9 mouse cellular contexts compared by ENCODE assay signal in genomic region chr2:181363946-181364345, GRCm38 (mm10). TPM values are rescaled to one million over a fixed set of nuclear protein-coding genes. Genes with fewer than 3 reads are reported as not detected.
DNase-seq lines count a peak whose midpoint lies in the region; ATAC-seq and TF ChIP-seq lines count a peak whose summit lies in the region.
"Had no signal": no experiment of that assay in that cellular context is flagged by ENCODE, and none has a peak within 500 bp of the region (broad histone marks: within the 10 kb centered on the region; RNA-seq: fewer than 3 reads in every experiment).

No protein-coding gene starts in this region.

- WGBS in embryonic facial prominence, embryonic 13.5 days = 79% methylated on average over 3 of the region's 3 CpGs
- WGBS in intestine, embryonic 16.5 days = 79% methylated on average over 3 of the region's 3 CpGs
- WGBS in thymus, adult 2 months = 87% methylated on average over 3 of the region's 3 CpGs

- DNase-seq in left cerebral cortex, adult 2 months (ENCODE audit: extremely low spot score in 1 of 2, low spot score in 2 of 2) = no peak
- no peak for DNase-seq in left cerebral cortex, postnatal 36 days (ENCODE audit: low spot score in 2 of 2)
- DNase-seq in right cerebral cortex, postnatal 14 days = no peak
- no peak for DNase-seq in thymus, adult 2 months
- no peak for DNase-seq in gastrocnemius, postnatal 14 days
- DNase-seq: right cerebral cortex, adult 18-20 months had no signal

- no peak for TF ChIP-seq POLR2A in myocyte (IDR thresholded peaks at IDR 0.05; ENCODE audit: insufficient read length, low read depth)
- TF ChIP-seq POLR2A in thymus, adult 2 months (IDR thresholded peaks at IDR 0.05; ENCODE audit: control insufficient read depth, extremely low read depth, insufficient read depth, low read length, poor library complexity) = no peak

- H3K27ac ChIP-seq in left cerebral cortex, adult 2 months = no peak overlapping the region
- no peak overlapping the region for H3K27ac ChIP-seq in embryonic facial prominence, embryonic 13.5 days
- no peak overlapping the region for H3K27ac ChIP-seq in intestine, embryonic 16.5 days (ENCODE audit: low read length)
- no peak overlapping the region for H3K27ac ChIP-seq in thymus, adult 2 months (ENCODE audit: control insufficient read depth, insufficient read depth, low read length)

- H3K9ac ChIP-seq in embryonic facial prominence, embryonic 13.5 days = peak overlapping the region; percentile 92
- peak overlapping the region; percentile 92; the same call in 1 of the 2 replicates for H3K9ac ChIP-seq in intestine, embryonic 16.5 days (ENCODE audit: low read depth, low read length)

- peaks cover 38% of the 10 kb centered on the region for H3K36me3 ChIP-seq in embryonic facial prominence, embryonic 13.5 days
- H3K36me3 ChIP-seq in intestine, embryonic 16.5 days (ENCODE audit: control insufficient read depth, insufficient read depth, low read length) = peaks cover 5% of the 10 kb centered on the region; the same call in 1 of the 2 replicates
- peaks cover 36% of the 10 kb centered on the region for H3K36me3 ChIP-seq in myocyte (ENCODE audit: control insufficient read depth, insufficient read depth)
- H3K36me3 ChIP-seq in thymus, adult 2 months (ENCODE audit: control insufficient read depth, insufficient read depth, low read length) = peaks cover 21% of the 10 kb centered on the region

- TF ChIP-seq CTCF in left cerebral cortex, adult 2 months (IDR thresholded peaks at IDR 0.05) = no peak
- no peak for TF ChIP-seq CTCF in thymus, adult 2 months (IDR thresholded peaks at IDR 0.05; ENCODE audit: borderline replicate concordance, control insufficient read depth, extremely low read depth, insufficient read depth, low read length, poor library complexity)

- no peak for ATAC-seq in embryonic facial prominence, embryonic 13.5 days (ENCODE audit: insufficient number of reproducible peaks, insufficient read depth, low FRiP score, low TSS enrichment, low read depth)
- ATAC-seq in intestine, embryonic 16.5 days = no peak

- peak overlapping the region; percentile 99 for H3K4me3 ChIP-seq in left cerebral cortex, adult 2 months
- H3K4me3 ChIP-seq in embryonic facial prominence, embryonic 13.5 days = peak overlapping the region; percentile 93
- H3K4me3 ChIP-seq in intestine, embryonic 16.5 days (ENCODE audit: low read length) = peak overlapping the region; percentile 92
- H3K4me3 ChIP-seq in myocyte = peak overlapping the region; percentile 98
- H3K4me3 ChIP-seq in thymus, adult 2 months (ENCODE audit: control insufficient read depth, insufficient read depth, low read length) = no peak overlapping the region

- peaks cover 54% of the 10 kb centered on the region for H3K79me2 ChIP-seq in myocyte (ENCODE audit: control insufficient read depth, insufficient read depth)

- H3K27me3 ChIP-seq in embryonic facial prominence, embryonic 13.5 days = no peaks in the 10 kb centered on the region
- no peaks in the 10 kb centered on the region for H3K27me3 ChIP-seq in intestine, embryonic 16.5 days (replicated peaks; ENCODE audit: control insufficient read depth, insufficient read depth, low read length)
- H3K27me3 ChIP-seq in myocyte (ENCODE audit: control insufficient read depth, insufficient read depth, insufficient read length) = no peaks in the 10 kb centered on the region
- no peaks in the 10 kb centered on the region for H3K27me3 ChIP-seq in thymus, adult 2 months (ENCODE audit: control insufficient read depth, insufficient read depth, low read length)

- H3K4me2 ChIP-seq in embryonic facial prominence, embryonic 13.5 days = peak overlapping the region; percentile 96
- H3K4me2 ChIP-seq in intestine, embryonic 16.5 days (ENCODE audit: low read depth, low read length) = peak overlapping the region; percentile 94
- peak overlapping the region; percentile 96 for H3K4me2 ChIP-seq in myocyte (ENCODE audit: low read depth)

- peaks cover 32% of the 10 kb centered on the region for H3K4me1 ChIP-seq in embryonic facial prominence, embryonic 13.5 days
- peaks cover 22% of the 10 kb centered on the region for H3K4me1 ChIP-seq in intestine, embryonic 16.5 days (ENCODE audit: control insufficient read depth, insufficient read depth, low read length)
- H3K4me1 ChIP-seq in thymus, adult 2 months (replicated peaks; ENCODE audit: control insufficient read depth, insufficient read depth, low read length) = peaks cover 10% of the 10 kb centered on the region

- no peaks in the 10 kb centered on the region for H3K9me3 ChIP-seq in embryonic facial prominence, embryonic 13.5 days
- no peaks in the 10 kb centered on the region for H3K9me3 ChIP-seq in intestine, embryonic 16.5 days (ENCODE audit: control insufficient read depth, low read length)

- H3ac ChIP-seq in myocyte (ENCODE audit: control insufficient read depth, insufficient read length) = peak overlapping the region; percentile 81

- intact Hi-C loops in left cerebral cortex, adult 2 months (cut with DNase I) = no loop called here
- intact Hi-C loops in left cerebral cortex, postnatal 36 days (cut with DNase I) = no loop called here
- intact Hi-C loops in gastrocnemius, postnatal 14 days (cut with DNase I; ENCODE audit: low total_unique reads) = no loop called here

TF ChIP-seq in myocyte, 11 proteins besides CTCF, POLR2A, EP300 and RAD21:
- TF ChIP-seq CEBPB (IDR thresholded peaks at IDR 0.05; ENCODE audit: insufficient read depth, poor library complexity, severe bottlenecking) = no peak
- TF ChIP-seq MAX (IDR thresholded peaks at IDR 0.05; ENCODE audit: low read depth) = no peak
- TF ChIP-seq TCF3 (IDR thresholded peaks at IDR 0.05; ENCODE audit: insufficient read length, low read depth) = no peak
- TF ChIP-seq MYOD1 (IDR thresholded peaks at IDR 0.05; ENCODE audit: control insufficient read depth in 1 of 3, insufficient read length in 2 of 3, low read depth in 2 of 3) = no peak
- no peak for TF ChIP-seq USF1 (IDR thresholded peaks at IDR 0.05; ENCODE audit: low read depth)
- TF ChIP-seq REST (IDR thresholded peaks at IDR 0.05; ENCODE audit: insufficient read depth, insufficient read length) = no peak
- no peak for TF ChIP-seq MYOG (IDR thresholded peaks at IDR 0.05; ENCODE audit: control insufficient read depth in 1 of 3, insufficient read depth in 1 of 3, insufficient read length in 2 of 3, low read depth in 2 of 3)
- no peak for TF ChIP-seq TCF12 (IDR thresholded peaks at IDR 0.05; ENCODE audit: insufficient read depth, poor library complexity, severe bottlenecking)
- TF ChIP-seq E2F4 (IDR thresholded peaks at IDR 0.05; ENCODE audit: insufficient read depth) = no peak
- no peak for TF ChIP-seq SRF (IDR thresholded peaks at IDR 0.05; ENCODE audit: control insufficient read depth, insufficient read length, low read depth)
- no peak for TF ChIP-seq POLR2AphosphoS2 (IDR thresholded peaks at IDR 0.05; ENCODE audit: insufficient read length, low read depth)

RNA-seq across cellular contexts. Expression of gene Zgpat, which starts 0.8 kb away (rescaled TPM):
- total RNA-seq in left cerebral cortex, adult 2 months (2021) = 10 to 100 TPM; 80.3 to 80.5 TPM
- 10 to 100 TPM; 50.3 to 84.9 TPM for total RNA-seq in left cerebral cortex, postnatal 36 days (2021)
- 48.4 and 50.7 TPM in 2 replicates for polyA plus RNA-seq in embryonic facial prominence, embryonic 13.5 days (2015; fragmentation: Nextera tagmentation; extraction: Ambion mirVana)
- 36.9 and 38.5 TPM in 2 replicates for polyA plus RNA-seq in intestine, embryonic 16.5 days (2015; fragmentation: Nextera tagmentation; extraction: Ambion mirVana)
- 21.7 TPM for polyA plus RNA-seq in myocyte (2012; fragmentation: generic; extraction: Trizol)
- 87.6 and 91.9 TPM in 2 replicates for polyA plus RNA-seq in thymus, adult 2 months (2012; rRNA removed)
- 10 to 100 TPM; 12.5 to 14.3 TPM for total RNA-seq in gastrocnemius, postnatal 14 days (2021)

RNA-seq across cellular contexts. Expression of gene Arfrp1, which starts 1.3 kb away (rescaled TPM):
- 10 to 100 TPM; 45.2 to 51.2 TPM for total RNA-seq in left cerebral cortex, adult 2 months (2021)
- 10 to 100 TPM; 38.5 to 45.4 TPM for total RNA-seq in left cerebral cortex, postnatal 36 days (2021)
- polyA plus RNA-seq in embryonic facial prominence, embryonic 13.5 days (2015; fragmentation: Nextera tagmentation; extraction: Ambion mirVana) = 75.2 and 76.1 TPM in 2 replicates
- polyA plus RNA-seq in intestine, embryonic 16.5 days (2015; fragmentation: Nextera tagmentation; extraction: Ambion mirVana) = 52.5 and 54.0 TPM in 2 replicates
- 48.8 TPM for polyA plus RNA-seq in myocyte (2012; fragmentation: generic; extraction: Trizol)
- 60.9 and 69.6 TPM in 2 replicates for polyA plus RNA-seq in thymus, adult 2 months (2012; rRNA removed)
- 10 to 100 TPM; 21.0 to 21.8 TPM for total RNA-seq in gastrocnemius, postnatal 14 days (2021)

RNA-seq across cellular contexts. Expression of gene Lime1, which starts 15.9 kb away (rescaled TPM):
- 10 to 100 TPM; 43.1 to 45.2 TPM for total RNA-seq in left cerebral cortex, adult 2 months (2021)
- total RNA-seq in left cerebral cortex, postnatal 36 days (2021) = 10 to 100 TPM; 30.5 to 48.6 TPM
- polyA plus RNA-seq in embryonic facial prominence, embryonic 13.5 days (2015; fragmentation: Nextera tagmentation; extraction: Ambion mirVana) = 29.6 and 31.7 TPM in 2 replicates
- 16.3 and 16.8 TPM in 2 replicates for polyA plus RNA-seq in intestine, embryonic 16.5 days (2015; fragmentation: Nextera tagmentation; extraction: Ambion mirVana)
- polyA plus RNA-seq in myocyte (2012; fragmentation: generic; extraction: Trizol) = 8.2 TPM
- 263 and 268 TPM in 2 replicates for polyA plus RNA-seq in thymus, adult 2 months (2012; rRNA removed)
- total RNA-seq in gastrocnemius, postnatal 14 days (2021) = 1 to 10 TPM; 4.4 to 4.6 TPM

RNA-seq across cellular contexts. Expression of gene Rtel1, which starts 44.4 kb away (rescaled TPM):
- 10 to 100 TPM; 26.1 to 38.5 TPM for total RNA-seq in left cerebral cortex, adult 2 months (2021)
- total RNA-seq in left cerebral cortex, postnatal 36 days (2021) = 10 to 100 TPM; 28.2 to 41.8 TPM
- polyA plus RNA-seq in embryonic facial prominence, embryonic 13.5 days (2015; fragmentation: Nextera tagmentation; extraction: Ambion mirVana) = 42.7 and 48.9 TPM in 2 replicates
- polyA plus RNA-seq in intestine, embryonic 16.5 days (2015; fragmentation: Nextera tagmentation; extraction: Ambion mirVana) = 31.0 and 32.0 TPM in 2 replicates
- 23.6 TPM for polyA plus RNA-seq in myocyte (2012; fragmentation: generic; extraction: Trizol)
- 110 and 119 TPM in 2 replicates for polyA plus RNA-seq in thymus, adult 2 months (2012; rRNA removed)
- total RNA-seq in gastrocnemius, postnatal 14 days (2021) = 10 to 100 TPM; 14.2 to 15.5 TPM

RNA-seq across cellular contexts. Expression of gene Stmn3, which starts 49.6 kb away (rescaled TPM):
- 100 to 1,000 TPM; 633 to 653 TPM for total RNA-seq in left cerebral cortex, adult 2 months (2021)
- total RNA-seq in left cerebral cortex, postnatal 36 days (2021) = 100 to 1,000 TPM; 592 to 722 TPM
- 14.9 and 17.1 TPM in 2 replicates for polyA plus RNA-seq in embryonic facial prominence, embryonic 13.5 days (2015; fragmentation: Nextera tagmentation; extraction: Ambion mirVana)
- polyA plus RNA-seq in intestine, embryonic 16.5 days (2015; fragmentation: Nextera tagmentation; extraction: Ambion mirVana) = 36.3 and 40.2 TPM in 2 replicates
- 0.07 TPM for polyA plus RNA-seq in myocyte (2012; fragmentation: generic; extraction: Trizol)
- 0.15 TPM in 1 of 2 replicates, not detected in the other for polyA plus RNA-seq in thymus, adult 2 months (2012; rRNA removed)
- total RNA-seq in gastrocnemius, postnatal 14 days (2021) = under 1 TPM in 1 of 2 experiments, not detected in 1; 0.27 TPM
